Mouse (Mus musculus): ENCODE measurements around the gene Fgfr2.

DNA sequence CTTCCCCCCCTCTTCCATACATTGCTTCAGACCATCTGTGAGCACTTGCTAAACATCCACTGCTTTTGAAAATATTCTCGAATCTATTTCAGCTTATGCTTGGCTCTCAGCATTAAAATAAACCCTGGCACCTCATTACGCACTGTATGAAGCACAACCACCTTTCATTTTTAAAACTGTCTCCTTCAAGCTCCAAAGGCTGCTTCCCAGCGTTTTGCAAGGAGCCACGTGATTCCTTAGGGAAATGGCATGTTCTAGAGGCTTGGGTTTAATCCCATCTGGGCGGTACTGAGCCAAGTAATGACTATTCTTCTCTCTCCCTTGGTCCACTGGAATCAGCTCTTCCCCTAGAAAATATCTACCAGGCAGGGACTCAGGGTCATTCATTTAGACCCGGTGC lies 1305.2 kb downstream of the Fgfr2 start:
- TF ChIP-seq CTCF (IDR thresholded peaks at IDR 0.05; ENCODE audit: extremely low read depth, insufficient read length, insufficient replicate concordance, low read depth, low read length) (no peak), POLR2A (IDR thresholded peaks at IDR 0.05; ENCODE audit: low read depth, low read length) (no peak)

Data from small intestine, adult 2 months (tissue).